In the genomic region with DNA sequence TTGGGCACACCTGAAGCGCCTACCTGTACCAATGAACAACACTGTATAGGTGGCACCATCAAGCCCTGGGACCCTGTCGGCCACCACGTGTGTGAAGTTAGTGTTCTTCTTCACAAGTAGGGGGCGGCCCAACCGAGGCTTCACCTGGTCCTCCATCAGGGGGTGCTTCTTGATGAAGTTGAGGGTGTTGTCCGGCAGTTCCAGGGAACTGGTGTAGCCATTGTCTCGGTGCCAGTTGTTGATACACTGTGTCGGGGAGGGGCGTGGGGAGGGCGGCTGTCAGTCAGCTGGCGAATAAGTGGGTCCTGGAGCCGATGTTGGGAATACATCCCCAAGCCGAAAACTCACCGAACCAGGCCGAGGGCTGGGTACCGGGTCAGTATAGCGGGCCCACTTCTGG, we compare ENCODE assay signal across 32 mouse cellular contexts. TPM values are rescaled to one million over a fixed set of nuclear protein-coding genes. Genes with fewer than 3 reads are reported as not detected.
DNase-seq lines count a peak whose midpoint lies in the region; ATAC-seq and TF ChIP-seq lines count a peak whose summit lies in the region.
"Had no signal": no experiment of that assay in that cellular context is flagged by ENCODE, and none has a peak within 500 bp of the region (broad histone marks: within the 10 kb centered on the region; RNA-seq: fewer than 3 reads in every experiment).

No protein-coding gene starts in this region.

- H3K4me2 ChIP-seq in intestine, postnatal 0 days (replicated peaks; ENCODE audit: low read depth): no peak overlapping the region
- no peak overlapping the region for H3K4me2 ChIP-seq in intestine, embryonic 16.5 days (ENCODE audit: low read depth, low read length)
- H3K4me2 ChIP-seq in lung, postnatal 0 days (replicated peaks; ENCODE audit: low read depth, low read length): no peak overlapping the region
- H3K4me2 ChIP-seq: embryonic facial prominence, embryonic 15.5 days; forebrain, embryonic 13.5 days; heart, embryonic 12.5 days; liver, embryonic 12.5 days; midbrain, embryonic 15.5 days; neural tube, embryonic 15.5 days had no signal

- TF ChIP-seq CTCF in intestine, postnatal 0 days (IDR thresholded peaks at IDR 0.05; ENCODE audit: low read depth): 0 out of 2 replicates have a peak, but pooled peaks have one; percentile 10
- peak; percentile 12; the same call in 1 of the 2 replicates for TF ChIP-seq CTCF in lung, postnatal 0 days (IDR thresholded peaks at IDR 0.05)

- H3K4me3 ChIP-seq in intestine, postnatal 0 days (ENCODE audit: low read depth, low read length): no peak overlapping the region
- no peak overlapping the region for H3K4me3 ChIP-seq in intestine, embryonic 16.5 days (ENCODE audit: low read length)
- H3K4me3 ChIP-seq in lung, postnatal 0 days (ENCODE audit: low read depth, low read length): no peak overlapping the region
- H3K4me3 ChIP-seq: embryonic facial prominence, embryonic 10.5 days; embryonic facial prominence, embryonic 15.5 days; forebrain, embryonic 13.5 days; heart, adult 2 months; heart, embryonic 12.5 days; liver, embryonic 12.5 days; midbrain, embryonic 10.5 days; midbrain, embryonic 15.5 days; neural tube, embryonic 15.5 days had no signal

- H3K36me3 ChIP-seq in intestine, postnatal 0 days (ENCODE audit: control insufficient read depth, insufficient read depth): peaks cover 58% of the 10 kb centered on the region
- peaks cover 36% of the 10 kb centered on the region for H3K36me3 ChIP-seq in intestine, embryonic 16.5 days (ENCODE audit: control insufficient read depth, insufficient read depth, low read length)
- H3K36me3 ChIP-seq in lung, postnatal 0 days (ENCODE audit: insufficient read depth, low read length): peaks cover 43% of the 10 kb centered on the region
- H3K36me3 ChIP-seq: G1E had no signal

- H3K9me3 ChIP-seq in intestine, postnatal 0 days (ENCODE audit: control insufficient read depth): no peaks in the 10 kb centered on the region
- no peaks in the 10 kb centered on the region for H3K9me3 ChIP-seq in intestine, embryonic 16.5 days (ENCODE audit: control insufficient read depth, low read length)
- H3K9me3 ChIP-seq in lung, postnatal 0 days (ENCODE audit: low read length): no peaks in the 10 kb centered on the region
- H3K9me3 ChIP-seq: embryonic facial prominence, embryonic 10.5 days; embryonic facial prominence, embryonic 15.5 days; forebrain, embryonic 13.5 days; G1E; heart, embryonic 12.5 days; liver, embryonic 12.5 days; midbrain, embryonic 10.5 days; midbrain, embryonic 15.5 days; neural tube, embryonic 15.5 days had no signal

- H3K27me3 ChIP-seq in intestine, postnatal 0 days (replicated peaks; ENCODE audit: control insufficient read depth, insufficient read depth, low read length): no peaks in the 10 kb centered on the region
- H3K27me3 ChIP-seq in intestine, embryonic 16.5 days (replicated peaks; ENCODE audit: control insufficient read depth, insufficient read depth, low read length): no peaks in the 10 kb centered on the region
- no peaks in the 10 kb centered on the region for H3K27me3 ChIP-seq in lung, postnatal 0 days (replicated peaks; ENCODE audit: insufficient read depth, low read length)
- H3K27me3 ChIP-seq: embryonic facial prominence, embryonic 15.5 days; forebrain, embryonic 13.5 days; heart, embryonic 12.5 days; midbrain, embryonic 15.5 days; neural tube, embryonic 15.5 days had no signal

- WGBS in intestine, postnatal 0 days: 85% methylated on average over 17 of the region's 17 CpGs
- WGBS in intestine, embryonic 16.5 days: 88% methylated on average over 17 of the region's 17 CpGs
- 81% methylated on average over 17 of the region's 17 CpGs for WGBS in lung, postnatal 0 days

- H3K9ac ChIP-seq in intestine, postnatal 0 days (ENCODE audit: low read depth, low read length): no peak overlapping the region
- no peak overlapping the region for H3K9ac ChIP-seq in intestine, embryonic 16.5 days (ENCODE audit: low read depth, low read length)
- no peak overlapping the region for H3K9ac ChIP-seq in lung, postnatal 0 days (replicated peaks; ENCODE audit: low read depth)
- H3K9ac ChIP-seq: embryonic facial prominence, embryonic 15.5 days; forebrain, embryonic 13.5 days; heart, embryonic 12.5 days; liver, embryonic 12.5 days; liver, postnatal 0 days; midbrain, embryonic 15.5 days; neural tube, embryonic 15.5 days had no signal

- no peak overlapping the region for H3K27ac ChIP-seq in intestine, postnatal 0 days (ENCODE audit: low read depth, low read length)
- no peak overlapping the region for H3K27ac ChIP-seq in intestine, embryonic 16.5 days (ENCODE audit: low read length)
- no peak overlapping the region for H3K27ac ChIP-seq in lung, postnatal 0 days (ENCODE audit: low read length)
- H3K27ac ChIP-seq: embryonic facial prominence, embryonic 10.5 days; embryonic facial prominence, embryonic 15.5 days; forebrain, embryonic 13.5 days; heart, adult 2 months; liver, embryonic 12.5 days; midbrain, embryonic 10.5 days; midbrain, embryonic 15.5 days; neural tube, embryonic 15.5 days had no signal

- peaks cover 4% of the 10 kb centered on the region; the same call in 1 of the 2 replicates for H3K4me1 ChIP-seq in intestine, postnatal 0 days (replicated peaks; ENCODE audit: control insufficient read depth, insufficient read depth, low read length)
- H3K4me1 ChIP-seq in intestine, embryonic 16.5 days (ENCODE audit: control insufficient read depth, insufficient read depth, low read length): peaks cover 41% of the 10 kb centered on the region
- H3K4me1 ChIP-seq in lung, postnatal 0 days (ENCODE audit: insufficient read depth, low read depth, low read length): peaks cover 18% of the 10 kb centered on the region; the same call in 1 of the 2 replicates

- no peak for TF ChIP-seq EP300 in lung, postnatal 0 days (IDR thresholded peaks at IDR 0.05)

- DNase-seq in cerebellum, postnatal 25 days: peak; percentile 54 to 58
- no peak for DNase-seq in cerebellum, adult 8-10 months
- DNase-seq in lung, postnatal 0 days (ENCODE audit: low spot score): no peak
- no peak for DNase-seq in lung, postnatal 36 days
- no peak for DNase-seq in embryo, embryonic 9.5 days (ENCODE audit: extremely low spot score)
- DNase-seq: adrenal gland, adult 8-10 months; B cell, adult 2 months; gastrocnemius, postnatal 36 days; heart, adult 2 months; kidney, adult 8-10 months; layer of hippocampus, postnatal 36 days; liver, postnatal 0 days; lung, postnatal 14 days; right cerebral cortex, postnatal 25 days; thymus, adult 18-20 months; thymus, postnatal 25 days had no signal

- no peak for ATAC-seq in intestine, postnatal 0 days
- ATAC-seq in intestine, embryonic 16.5 days: no peak
- no peak for ATAC-seq in lung, postnatal 0 days
- ATAC-seq: forebrain, embryonic 13.5 days; hindbrain, embryonic 16.5 days; liver, embryonic 12.5 days; liver, postnatal 0 days; midbrain, embryonic 15.5 days had no signal

RNA-seq across cellular contexts. Expression of a gene that starts 4.7 kb away (rescaled TPM):
- 15.0 and 18.5 TPM in 2 replicates for polyA plus RNA-seq in intestine, postnatal 0 days (2015; fragmentation: Nextera tagmentation; extraction: Ambion mirVana)
- polyA plus RNA-seq in intestine, embryonic 16.5 days (2015; fragmentation: Nextera tagmentation; extraction: Ambion mirVana): 23.6 and 26.8 TPM in 2 replicates
- polyA plus RNA-seq in lung, postnatal 0 days (2015; fragmentation: Nextera tagmentation; extraction: Ambion mirVana): 19.4 and 23.1 TPM in 2 replicates

RNA-seq across cellular contexts. Expression of a gene that starts 6.2 kb away (rescaled TPM):
- polyA plus RNA-seq in intestine, postnatal 0 days (2015; fragmentation: Nextera tagmentation; extraction: Ambion mirVana): 3.5 and 3.9 TPM in 2 replicates
- 7.4 and 7.9 TPM in 2 replicates for polyA plus RNA-seq in intestine, embryonic 16.5 days (2015; fragmentation: Nextera tagmentation; extraction: Ambion mirVana)
- polyA plus RNA-seq in lung, postnatal 0 days (2015; fragmentation: Nextera tagmentation; extraction: Ambion mirVana): 11.7 and 15.0 TPM in 2 replicates
- polyA plus RNA-seq: G1E had no signal

RNA-seq across cellular contexts. Expression of a gene that starts 12.7 kb away (rescaled TPM):
- polyA plus RNA-seq in intestine, postnatal 0 days (2015; fragmentation: Nextera tagmentation; extraction: Ambion mirVana): 0.22 TPM in 1 of 2 replicates, not detected in the other
- polyA plus RNA-seq in intestine, embryonic 16.5 days (2015; fragmentation: Nextera tagmentation; extraction: Ambion mirVana): 0.37 TPM in 1 of 2 replicates, not detected in the other
- 0.62 TPM in 1 of 2 replicates, not detected in the other for polyA plus RNA-seq in lung, postnatal 0 days (2015; fragmentation: Nextera tagmentation; extraction: Ambion mirVana)
- polyA plus RNA-seq: heart, adult 2 months; heart, postnatal 0 days; intestine, embryonic 14.5 days; large intestine, adult 2 months; liver, postnatal 0 days; stomach, embryonic 16.5 days had no signal

RNA-seq across cellular contexts. Expression of a gene that starts 15.2 kb away (rescaled TPM):
- polyA plus RNA-seq in intestine, postnatal 0 days (2015; fragmentation: Nextera tagmentation; extraction: Ambion mirVana): 2.1 and 3.8 TPM in 2 replicates
- 12.7 and 14.6 TPM in 2 replicates for polyA plus RNA-seq in intestine, embryonic 16.5 days (2015; fragmentation: Nextera tagmentation; extraction: Ambion mirVana)
- polyA plus RNA-seq in lung, postnatal 0 days (2015; fragmentation: Nextera tagmentation; extraction: Ambion mirVana): 6.2 and 10.5 TPM in 2 replicates

RNA-seq across cellular contexts. Expression of a gene that starts 40.2 kb away (rescaled TPM):
- polyA plus RNA-seq in intestine, postnatal 0 days (2015; fragmentation: Nextera tagmentation; extraction: Ambion mirVana): 2.5 and 2.6 TPM in 2 replicates
- 2.1 and 2.3 TPM in 2 replicates for polyA plus RNA-seq in intestine, embryonic 16.5 days (2015; fragmentation: Nextera tagmentation; extraction: Ambion mirVana)
- polyA plus RNA-seq in lung, postnatal 0 days (2015; fragmentation: Nextera tagmentation; extraction: Ambion mirVana): 3.3 TPM in 2 replicates

Comparison
In these comparisons a context has a peak if more than half of its experiments do, and no peak if none do; other contexts are left out.
1. DNase-seq: peak in cerebellum, postnatal 25 days (2 of 2); none in cerebellum, adult 8-10 months (single experiment), lung, postnatal 0 days (single experiment), lung, postnatal 36 days (single experiment) and embryo, embryonic 9.5 days (single experiment).